Mouse (Mus musculus) testis, adult 2 months (tissue): Measurements from ENCODE around the gene Sowahd.

Experiments used
- CTCF ChIP-seq: fragments of 200-500 bp; IDR thresholded peaks from 2 replicates; pipeline ENCODE4 v1.5.1; 2012; ENCODE audit warnings: low read depth, mild to moderate bottlenecking, inconsistent platforms, low read length, moderate library complexity; ENCODE audit not compliant: control insufficient read depth, insufficient read depth, insufficient replicate concordance
- POLR2A ChIP-seq: fragments of 200-500 bp; IDR thresholded peaks from 2 replicates; pipeline ENCODE4 v1.6.1; 2012; ENCODE audit warnings: low read depth, mild to moderate bottlenecking, inconsistent platforms, low read length, moderate library complexity; ENCODE audit not compliant: control insufficient read depth

DNA sequence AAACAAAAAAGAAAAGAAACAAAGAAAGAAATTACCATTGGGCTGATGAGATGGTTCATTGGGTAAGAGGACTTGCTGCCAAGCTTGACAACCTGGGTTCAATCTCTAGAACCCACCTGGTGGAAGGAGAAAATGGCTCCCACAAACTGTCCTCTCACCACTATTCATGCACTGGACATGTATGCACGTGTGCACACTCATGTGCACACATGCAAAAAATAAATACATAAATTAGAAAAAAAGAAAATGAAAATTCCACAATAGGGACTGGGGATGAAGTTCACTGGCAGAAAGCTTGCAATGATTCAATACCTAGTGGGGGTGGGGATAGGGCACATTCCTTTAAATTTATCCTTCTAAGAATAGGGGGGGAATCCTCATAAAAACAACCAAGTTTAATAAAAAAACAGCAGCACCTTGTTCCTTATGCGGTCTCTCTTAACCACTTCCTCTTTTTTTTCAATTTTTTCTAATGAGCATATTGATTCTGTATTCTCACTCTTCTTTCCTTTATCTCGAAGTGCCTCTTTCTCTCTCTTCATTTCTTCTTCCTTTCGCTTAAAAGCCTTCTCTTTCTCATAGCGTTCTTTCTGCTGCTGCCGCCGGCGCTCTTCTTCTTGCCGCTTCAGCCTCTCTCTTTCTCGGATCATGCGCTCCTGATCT, 46.6 kb downstream of the Sowahd start:
- TF ChIP-seq POLR2A, result no peak
- no peak for TF ChIP-seq CTCF
